9 mouse cellular contexts compared by ENCODE assay signal in genomic region chr6:87399137-87399536, GRCm38 (mm10). TPM values are rescaled to one million over a fixed set of nuclear protein-coding genes. Genes with fewer than 3 reads are reported as not detected.
DNase-seq lines count a peak whose midpoint lies in the region; ATAC-seq lines count a peak whose summit lies in the region.
"Had no signal": no experiment of that assay in that cellular context is flagged by ENCODE, and none has a peak within 500 bp of the region (broad histone marks: within the 10 kb centered on the region; RNA-seq: fewer than 3 reads in every experiment).

No protein-coding gene starts in this region.

- H3K9me3 ChIP-seq in midbrain, embryonic 10.5 days (replicated peaks), result no peaks in the 10 kb centered on the region
- no peaks in the 10 kb centered on the region for H3K9me3 ChIP-seq in midbrain, embryonic 15.5 days
- no peaks in the 10 kb centered on the region for H3K9me3 ChIP-seq in liver, embryonic 16.5 days (replicated peaks; ENCODE audit: control insufficient read depth, low read length)

- H3K4me2 ChIP-seq in midbrain, embryonic 15.5 days, result no peak overlapping the region
- H3K4me2 ChIP-seq in liver, embryonic 16.5 days (ENCODE audit: low read depth, low read length), result no peak overlapping the region

- 3% methylated on average over 5 of the region's 5 CpGs for WGBS in midbrain, embryonic 10.5 days
- 3% methylated on average over 5 of the region's 5 CpGs for WGBS in midbrain, embryonic 15.5 days
- WGBS in liver, embryonic 16.5 days (ENCODE audit: insufficient replicate concordance), result 1% methylated on average over 5 of the region's 5 CpGs

- no peaks in the 10 kb centered on the region for H3K36me3 ChIP-seq in midbrain, embryonic 10.5 days
- H3K36me3 ChIP-seq in midbrain, embryonic 15.5 days (replicated peaks), result no peaks in the 10 kb centered on the region
- H3K36me3 ChIP-seq in liver, embryonic 16.5 days (ENCODE audit: control insufficient read depth, insufficient read depth), result no peaks in the 10 kb centered on the region

- H3K27me3 ChIP-seq in midbrain, embryonic 10.5 days (ENCODE audit: low read depth, poor library complexity, severe bottlenecking), result no peaks in the 10 kb centered on the region
- H3K27me3 ChIP-seq in midbrain, embryonic 15.5 days (replicated peaks), result no peaks in the 10 kb centered on the region
- H3K27me3 ChIP-seq in liver, embryonic 16.5 days (ENCODE audit: control insufficient read depth, insufficient read depth, low read depth, low read length), result no peaks in the 10 kb centered on the region

- H3K9ac ChIP-seq in midbrain, embryonic 15.5 days, result no peak overlapping the region
- no peak overlapping the region for H3K9ac ChIP-seq in liver, embryonic 16.5 days (ENCODE audit: low read depth, low read length)

- DNase-seq in midbrain, embryonic 10.5 days (ENCODE audit: low spot score), result peak; percentile 73
- DNase-seq in brain, adult 2 months (ENCODE audit: low read depth, low spot score), result peak; percentile 81
- DNase-seq in kidney, adult 9 months, result peak; percentile 71
- peak; percentile 60 for DNase-seq in right cerebral cortex, adult 18-20 months
- peak; percentile 51 for DNase-seq in urinary bladder, adult 2 months (ENCODE audit: low spot score)

- no peak overlapping the region for H3K27ac ChIP-seq in midbrain, embryonic 10.5 days (replicated peaks)
- H3K27ac ChIP-seq in midbrain, embryonic 15.5 days, result no peak overlapping the region
- no peak overlapping the region for H3K27ac ChIP-seq in liver, embryonic 16.5 days (ENCODE audit: low read length)

- peaks cover 13% of the 10 kb centered on the region for H3K4me1 ChIP-seq in midbrain, embryonic 10.5 days
- H3K4me1 ChIP-seq in midbrain, embryonic 15.5 days, result no peaks in the 10 kb centered on the region
- H3K4me1 ChIP-seq in liver, embryonic 16.5 days (ENCODE audit: control insufficient read depth, low read depth, low read length), result no peaks in the 10 kb centered on the region; the same call in 1 of the 2 replicates

- no peak overlapping the region for H3K4me3 ChIP-seq in midbrain, embryonic 10.5 days
- H3K4me3 ChIP-seq in midbrain, embryonic 15.5 days, result no peak overlapping the region
- no peak overlapping the region for H3K4me3 ChIP-seq in liver, embryonic 16.5 days (ENCODE audit: low read depth, low read length)

- ATAC-seq in midbrain, embryonic 15.5 days (replicated peaks), result no peak
- peak; percentile 79 for ATAC-seq in erythroid progenitor cell, adult 5-6 weeks (replicated peaks; ENCODE audit: low FRiP score, poor library complexity, severe bottlenecking)
- ATAC-seq in liver, embryonic 16.5 days (ENCODE audit: low read depth), result 0 out of 2 replicates have a peak, but pooled peaks have one; percentile 21

RNA-seq across cellular contexts. Expression of gene Gkn3, which starts 10.4 kb away (rescaled TPM):
- polyA plus RNA-seq in midbrain, embryonic 10.5 days (2016; fragmentation: Nextera tagmentation; extraction: Ambion mirVana), result not detected in 2 replicates
- polyA plus RNA-seq in midbrain, embryonic 15.5 days (2015; fragmentation: Nextera tagmentation; extraction: Ambion mirVana), result 0.28 and 0.67 TPM in 2 replicates
- total RNA-seq in erythroid progenitor cell, adult 5-6 weeks (2015; ENCODE audit: low replicate concordance), result not detected in 2 replicates
- total RNA-seq in erythroid progenitor cell, adult 5-6 weeks (2017; ENCODE audit: low replicate concordance), result not detected in 2 replicates
- not detected in 2 replicates for polyA plus RNA-seq in liver, embryonic 16.5 days (2015; fragmentation: Nextera tagmentation; extraction: Ambion mirVana)
- polyA plus RNA-seq in urinary bladder, adult 2 months (2012; rRNA removed), result 25.5 and 32.0 TPM in 2 replicates

RNA-seq across cellular contexts. Expression of gene Gkn2, which starts 26.0 kb away (rescaled TPM):
- not detected in 2 replicates for polyA plus RNA-seq in midbrain, embryonic 10.5 days (2016; fragmentation: Nextera tagmentation; extraction: Ambion mirVana)
- polyA plus RNA-seq in midbrain, embryonic 15.5 days (2015; fragmentation: Nextera tagmentation; extraction: Ambion mirVana), result not detected in 2 replicates
- not detected in 2 replicates for total RNA-seq in erythroid progenitor cell, adult 5-6 weeks (2015; ENCODE audit: low replicate concordance)
- total RNA-seq in erythroid progenitor cell, adult 5-6 weeks (2017; ENCODE audit: low replicate concordance), result not detected in 2 replicates
- polyA plus RNA-seq in liver, embryonic 16.5 days (2015; fragmentation: Nextera tagmentation; extraction: Ambion mirVana), result not detected in 2 replicates
- polyA plus RNA-seq in urinary bladder, adult 2 months (2012; rRNA removed), result not detected in 2 replicates
- polyA plus RNA-seq: heart, embryonic 14.5 days had no signal

RNA-seq across cellular contexts. Expression of gene Bmp10, which starts 29.7 kb away (rescaled TPM):
- polyA plus RNA-seq in midbrain, embryonic 10.5 days (2016; fragmentation: Nextera tagmentation; extraction: Ambion mirVana), result not detected in 2 replicates
- not detected in 2 replicates for polyA plus RNA-seq in midbrain, embryonic 15.5 days (2015; fragmentation: Nextera tagmentation; extraction: Ambion mirVana)
- not detected in 2 replicates for total RNA-seq in erythroid progenitor cell, adult 5-6 weeks (2015; ENCODE audit: low replicate concordance)
- total RNA-seq in erythroid progenitor cell, adult 5-6 weeks (2017; ENCODE audit: low replicate concordance), result not detected in 2 replicates
- polyA plus RNA-seq in liver, embryonic 16.5 days (2015; fragmentation: Nextera tagmentation; extraction: Ambion mirVana), result 0.15 TPM in 2 replicates
- polyA plus RNA-seq in urinary bladder, adult 2 months (2012; rRNA removed), result 0.71 and 0.78 TPM in 2 replicates

RNA-seq across cellular contexts. Expression of gene Gkn1, which starts 48.4 kb away (rescaled TPM):
- polyA plus RNA-seq in midbrain, embryonic 10.5 days (2016; fragmentation: Nextera tagmentation; extraction: Ambion mirVana), result not detected in 2 replicates
- not detected in 2 replicates for polyA plus RNA-seq in midbrain, embryonic 15.5 days (2015; fragmentation: Nextera tagmentation; extraction: Ambion mirVana)
- total RNA-seq in erythroid progenitor cell, adult 5-6 weeks (2015; ENCODE audit: low replicate concordance), result not detected in 2 replicates
- not detected in 2 replicates for total RNA-seq in erythroid progenitor cell, adult 5-6 weeks (2017; ENCODE audit: low replicate concordance)
- polyA plus RNA-seq in liver, embryonic 16.5 days (2015; fragmentation: Nextera tagmentation; extraction: Ambion mirVana), result not detected in 2 replicates
- 0.06 TPM in 1 of 2 replicates, not detected in the other for polyA plus RNA-seq in urinary bladder, adult 2 months (2012; rRNA removed)
- polyA plus RNA-seq: heart, embryonic 14.5 days had no signal

Comparison
In these comparisons a context has a peak if more than half of its experiments do, and no peak if none do; other contexts are left out.
1. RNA of gene Gkn3, which starts 10.4 kb away (polyA plus RNA-seq): 25.5 to 32.0 TPM in urinary bladder, adult 2 months; 0.28 to 0.67 TPM in midbrain, embryonic 15.5 days, not detected in midbrain, embryonic 10.5 days and not detected in liver, embryonic 16.5 days; every median in the first group is over 10 times any median in the second.
2. Peak in every context shown above with its lines, with median percentiles within 50 percentile points of each other: DNase-seq.